Mouse (Mus musculus) kidney, postnatal 0 days (tissue): ENCODE measurements around the gene Uba2. TPM values are rescaled to one million over a fixed set of nuclear protein-coding genes. Genes with fewer than 3 reads are reported as not detected.
"Not testable (repeated sequence)": the region's sequence is repeated elsewhere in the genome, so short reads cannot be mapped to it uniquely, and the experiment has no call there.

Source experiments
- ATAC-seq: fragments of 200-750 bp; cut with Nextera tagmentation; replicated peaks from 2 replicates; pipeline ENCODE4 v1.8.0; 2017; ENCODE audit warnings: low read depth, moderate number of reproducible peaks, moderate TSS enrichment, moderate library complexity; ENCODE audit not compliant: low FRiP score
- DNase-seq: peaks from one replicate; pipeline ENCODE4 v3.0.0-alpha.2; 2016; ENCODE audit warnings: low spot score
- H3K27ac ChIP-seq: fragments of 300-500 bp; sonication (generic); 2 replicates; pipeline ENCODE4 v1.5.1; 2014; ENCODE audit warnings: mild to moderate bottlenecking
- H3K27me3 ChIP-seq: fragments of 300-500 bp; sonication (generic); 2 replicates; pipeline ENCODE4 v1.6.1; 2014; ENCODE audit warnings: low read length, mixed read lengths; ENCODE audit not compliant: insufficient read depth
- H3K36me3 ChIP-seq: fragments of 300-500 bp; sonication (generic); 2 replicates; pipeline ENCODE4 v1.6.1; 2014; ENCODE audit warnings: low read length, mixed read lengths; ENCODE audit not compliant: insufficient read depth
- H3K4me1 ChIP-seq: fragments of 300-500 bp; sonication (generic); replicated peaks from 2 replicates; pipeline ENCODE4 v1.6.1; 2014; ENCODE audit warnings: antibody characterized with exemption, low read length, mixed read lengths; ENCODE audit not compliant: insufficient read depth
- H3K4me2 ChIP-seq: fragments of 300-500 bp; sonication (generic); 2 replicates; pipeline ENCODE4 v1.6.1; 2014; ENCODE audit warnings: mild to moderate bottlenecking, low read length, moderate library complexity, mixed read lengths
- H3K4me3 ChIP-seq: fragments of 300-500 bp; sonication (generic); replicated peaks from 2 replicates; pipeline ENCODE4 v1.5.1; 2014; ENCODE audit warnings: low read depth, low read length
- H3K9ac ChIP-seq: fragments of 300-500 bp; sonication (generic); 2 replicates; pipeline ENCODE4 v1.6.1; 2014; ENCODE audit warnings: low read depth, low read length
- H3K9me3 ChIP-seq: fragments of 300-500 bp; sonication (generic); replicated peaks from 2 replicates; pipeline ENCODE4 v1.6.1; 2016; ENCODE audit warnings: low read length, inconsistent platforms, mixed read lengths
- CTCF ChIP-seq: IDR thresholded peaks from 2 replicates; pipeline ENCODE4 v1.5.1; 2016; ENCODE audit warnings: antibody characterized with exemption, low read depth, mild to moderate bottlenecking, moderate library complexity
- WGBS: fragments of 180-500 bp; shearing (Covaris S2); extraction: QIAGEN DNeasy Blood & Tissue Kit; methylation state at CpG from one replicate; pipeline ENCODE4 v1.1.7; 2014; 5-methylcytosine and 5-hydroxymethylcytosine counted together
- polyA plus RNA-seq: library from polyadenylated mRNA; unstranded; fragments of >200 nt; fragmentation: Nextera tagmentation; extraction: Ambion mirVana; gene quantifications from 2 replicates; pipeline ENCODE4 v1.2.1, GENCODE M21; 2015

Gene Uba2
- polyA plus RNA-seq, 1 experiment from 2014 or later = 133 TPM

DNA sequence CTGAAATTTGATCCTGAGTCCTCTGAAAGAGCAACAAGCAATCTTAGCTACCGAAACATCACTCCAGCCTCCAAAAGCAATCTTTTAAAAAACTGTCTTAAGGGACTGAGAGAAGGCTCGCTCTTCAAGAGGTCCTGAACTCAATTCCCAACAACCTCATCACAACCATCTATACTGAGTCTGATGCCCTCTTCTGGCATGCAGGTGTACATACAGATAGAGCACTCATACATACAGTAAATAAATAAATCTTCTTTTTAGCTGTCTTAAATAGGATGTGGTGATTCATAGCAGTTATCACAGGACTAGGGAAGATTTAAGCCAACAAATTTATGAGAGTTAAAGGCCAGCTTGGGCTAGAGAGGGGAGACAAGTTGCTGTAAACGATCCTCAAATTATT, 26.2 kb upstream of the Uba2 start:
- H3K9me3 ChIP-seq = no peaks in the 10 kb centered on the region
- 45% methylated on average over 3 of the region's 3 CpGs for WGBS
- no peaks in the 10 kb centered on the region for H3K27me3 ChIP-seq
- peak overlapping the region; percentile 96 for H3K9ac ChIP-seq
- peak overlapping the region; percentile 61 for H3K4me2 ChIP-seq
- H3K4me3 ChIP-seq = peak overlapping the region; percentile 94
- ATAC-seq = no peak
- no peaks in the 10 kb centered on the region; the same call in 1 of the 2 replicates for H3K4me1 ChIP-seq
- TF ChIP-seq CTCF = peak; percentile 59
- H3K36me3 ChIP-seq = peaks cover 12% of the 10 kb centered on the region; the same call in 1 of the 2 replicates
- H3K27ac ChIP-seq = 0 out of 2 replicates have a peak overlapping the region, but pooled peaks have one; percentile 80
- peak; percentile 33 for DNase-seq

DNA sequence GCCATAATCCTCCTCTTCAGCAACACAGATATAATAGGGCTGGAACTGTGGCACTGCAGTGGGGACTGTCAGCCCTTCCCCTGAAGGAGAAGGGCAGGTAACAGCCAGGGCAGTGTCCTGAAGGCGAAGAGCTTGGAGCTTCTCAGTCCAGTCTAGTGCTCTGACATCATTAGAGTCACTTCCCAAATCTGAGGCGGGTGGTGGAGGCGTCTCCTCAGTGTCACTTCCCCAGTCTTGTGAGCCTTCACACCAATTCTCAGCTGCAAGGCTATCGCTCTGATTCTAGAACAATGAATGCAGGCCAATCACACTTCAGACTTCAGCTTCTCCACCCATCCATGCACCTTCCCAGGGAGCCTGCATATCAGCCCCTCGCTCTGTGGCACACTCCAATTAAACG, 23.4 kb upstream of the Uba2 start:
- DNase-seq = no peak
- Histone ChIP-seq H3K4me2 (no peak overlapping the region), H3K36me3 (peaks cover 31% of the 10 kb centered on the region), H3K4me1 (no peaks in the 10 kb centered on the region; the same call in 1 of the 2 replicates), H3K27ac (no peak overlapping the region), H3K9me3 (no peaks in the 10 kb centered on the region), H3K4me3 (no peak overlapping the region), H3K9ac (no peak overlapping the region), H3K27me3 (no peaks in the 10 kb centered on the region)
- ATAC-seq = no peak
- TF ChIP-seq CTCF = no peak
- WGBS = 90% methylated on average over 6 of the region's 6 CpGs

DNA sequence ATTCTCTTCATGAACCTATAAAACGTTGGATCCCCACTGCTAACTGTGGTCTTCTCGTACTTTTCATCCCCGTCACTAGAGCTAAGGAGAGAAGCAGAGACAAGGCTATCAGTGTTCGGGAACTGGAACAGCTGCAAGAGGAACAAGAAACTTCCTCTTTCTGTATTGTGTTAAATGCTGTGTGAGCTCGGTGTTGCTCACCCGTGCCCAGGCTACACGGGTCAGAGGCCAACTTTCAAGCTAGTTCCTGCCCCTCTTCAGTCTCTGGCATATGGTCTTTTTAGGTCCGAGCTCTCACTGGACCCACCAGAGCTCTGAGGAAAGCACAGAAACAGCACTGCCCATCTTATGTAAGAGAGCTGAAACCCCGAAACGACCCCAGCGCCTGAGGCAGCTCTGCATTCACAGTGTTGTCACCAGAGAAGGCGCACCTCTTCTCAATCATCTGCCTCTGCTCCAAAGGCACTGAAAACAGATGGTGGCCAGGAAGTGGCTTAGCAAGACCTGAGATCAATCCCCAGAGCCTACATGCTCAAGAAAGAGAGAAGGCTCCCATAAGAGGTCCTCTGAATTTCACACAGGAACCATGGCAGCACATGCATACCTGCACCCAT, 20.1 kb upstream of the Uba2 start:
- no peaks in the 10 kb centered on the region for H3K9me3 ChIP-seq
- no peak for DNase-seq
- H3K4me1 ChIP-seq = no peaks in the 10 kb centered on the region
- H3K27me3 ChIP-seq = no peaks in the 10 kb centered on the region
- peaks cover 53% of the 10 kb centered on the region for H3K36me3 ChIP-seq
- 92% methylated on average over 12 of the region's 12 CpGs for WGBS
- no peak for ATAC-seq
- no peak overlapping the region for H3K9ac ChIP-seq
- H3K27ac ChIP-seq = no peak overlapping the region
- no peak overlapping the region for H3K4me3 ChIP-seq
- H3K4me2 ChIP-seq = no peak overlapping the region
- TF ChIP-seq CTCF = no peak

DNA sequence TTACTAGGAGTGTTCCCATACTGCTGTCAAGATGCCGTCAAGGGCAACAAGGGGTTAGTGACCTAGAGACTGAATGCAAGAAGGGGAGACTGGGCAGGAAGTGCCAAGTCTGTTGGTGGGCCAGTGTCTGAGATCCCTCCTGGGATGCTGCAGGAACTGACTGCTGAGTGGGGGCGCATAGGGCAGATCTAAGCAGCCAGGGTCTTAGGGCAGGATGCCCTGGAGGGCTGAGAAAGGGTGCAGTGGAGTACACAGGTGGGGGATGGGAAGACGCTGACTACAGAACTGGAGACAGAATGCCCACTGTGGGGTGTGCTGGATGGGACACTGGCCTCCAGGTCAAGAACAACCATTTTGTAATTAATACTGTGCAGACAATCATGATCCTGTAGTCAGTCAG, 14.4 kb upstream of the Uba2 start:
- H3K4me1 ChIP-seq = no peaks in the 10 kb centered on the region
- H3K27me3 ChIP-seq = no peaks in the 10 kb centered on the region
- H3K36me3 ChIP-seq = peaks cover 40% of the 10 kb centered on the region
- no peak overlapping the region for H3K27ac ChIP-seq
- H3K9ac ChIP-seq = no peak overlapping the region
- no peak for DNase-seq
- TF ChIP-seq CTCF = no peak
- no peak overlapping the region for H3K4me3 ChIP-seq
- ATAC-seq = peak; percentile 40; the same call in 1 of the 2 replicates
- H3K9me3 ChIP-seq = no peaks in the 10 kb centered on the region
- 83% methylated on average over 3 of the region's 3 CpGs for WGBS
- no peak overlapping the region for H3K4me2 ChIP-seq

DNA sequence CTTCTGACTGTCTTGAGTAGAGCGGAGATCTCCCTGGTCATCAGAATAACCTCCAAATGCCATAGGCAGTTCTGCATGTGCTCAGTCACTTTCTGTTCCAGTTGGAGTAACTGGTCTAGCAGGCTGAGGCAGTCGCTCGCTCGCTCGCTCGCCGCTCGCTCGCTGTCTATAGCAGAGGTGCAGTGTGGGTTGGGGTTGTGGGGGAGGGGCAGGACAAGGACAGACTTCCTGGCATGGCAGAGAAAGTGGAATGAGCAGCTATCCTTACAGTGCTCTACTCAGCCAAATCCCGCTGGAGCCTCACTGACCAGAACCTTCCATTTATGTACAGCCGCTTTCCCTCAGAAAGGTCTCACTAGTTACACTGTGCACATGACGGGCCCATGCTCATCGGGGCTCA, 14.0 kb upstream of the Uba2 start:
- DNase-seq = no peak
- peaks cover 35% of the 10 kb centered on the region for H3K36me3 ChIP-seq

DNA sequence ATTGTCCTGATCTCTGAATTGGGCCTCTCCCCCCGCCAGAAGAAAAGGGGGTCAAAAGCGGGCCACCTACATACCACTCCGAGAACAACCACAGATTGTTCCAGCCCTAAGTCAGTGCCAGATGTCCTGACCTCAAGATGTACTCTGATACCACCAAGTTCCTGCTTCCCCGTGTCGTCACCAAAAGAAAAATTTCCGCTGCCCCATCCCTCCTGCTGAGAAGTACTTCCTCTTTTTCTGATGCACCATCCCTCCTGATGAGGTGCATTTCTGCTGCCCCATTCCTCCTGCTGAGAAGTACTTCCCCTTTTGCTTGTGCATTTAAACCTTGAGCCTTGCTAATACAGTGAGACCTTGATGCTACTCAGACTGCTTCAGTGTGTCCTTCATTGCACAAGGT, 6.8 kb upstream of the Uba2 start:
- not testable (repeated sequence) for H3K27me3 ChIP-seq, H3K4me2 ChIP-seq, ATAC-seq, H3K36me3 ChIP-seq, H3K4me1 ChIP-seq, DNase-seq, H3K27ac ChIP-seq, H3K9ac ChIP-seq, H3K9me3 ChIP-seq, H3K4me3 ChIP-seq
- WGBS = 79% methylated on average over 6 of the region's 6 CpGs

More for the DNA sequence above, 14.0 kb upstream of the Uba2 start:
- Histone ChIP-seq H3K9ac (no peak overlapping the region), H3K27ac (no peak overlapping the region), H3K4me1 (no peaks in the 10 kb centered on the region), H3K4me2 (no peak overlapping the region), H3K4me3 (no peak overlapping the region), H3K9me3 (no peaks in the 10 kb centered on the region), H3K27me3 (no peaks in the 10 kb centered on the region)
- peak; percentile 49 for ATAC-seq
- 88% methylated on average over 13 of the region's 13 CpGs for WGBS
- TF ChIP-seq CTCF = no peak

DNA sequence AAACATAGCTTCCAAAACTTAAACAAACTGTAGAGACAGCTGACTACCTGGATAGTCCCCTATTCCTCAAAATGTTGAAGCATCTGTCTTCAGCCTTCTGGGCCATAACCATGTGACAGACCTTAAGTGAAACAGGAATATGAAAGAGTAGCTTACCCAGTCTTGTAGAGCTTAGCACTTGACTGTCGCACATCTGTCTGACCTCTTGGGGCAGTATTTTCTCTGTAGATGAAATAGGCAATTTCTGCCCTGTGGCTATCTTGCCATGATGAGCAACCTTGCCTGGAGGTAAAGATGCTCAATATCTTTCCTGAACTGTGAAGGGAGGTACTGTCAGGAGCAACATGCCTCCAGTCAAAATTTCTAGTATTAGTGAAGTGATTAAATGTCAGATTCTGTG, 2.9 kb upstream of the Uba2 start:
- no peak overlapping the region for H3K4me2 ChIP-seq
- H3K4me1 ChIP-seq = no peaks in the 10 kb centered on the region
- WGBS = 60% methylated on average over 1 of the region's 1 CpGs
- no peaks in the 10 kb centered on the region for H3K9me3 ChIP-seq
- DNase-seq (no peak), ATAC-seq (no peak)
- no peaks in the 10 kb centered on the region for H3K36me3 ChIP-seq
- H3K4me3 ChIP-seq = no peak overlapping the region
- no peak overlapping the region for H3K27ac ChIP-seq
- H3K9ac ChIP-seq = no peak overlapping the region
- H3K27me3 ChIP-seq = no peaks in the 10 kb centered on the region
- TF ChIP-seq CTCF = no peak
